Mouse (Mus musculus) liver, embryonic 14.5 days (tissue): ENCODE measurements around the gene Lhfpl3.

ENCODE experiments used
- CTCF ChIP-seq: IDR thresholded peaks from 2 replicates; pipeline ENCODE4 v1.5.1; 2016; ENCODE audit warnings: antibody characterized with exemption, low read depth, control low read depth
- EP300 ChIP-seq: IDR thresholded peaks from 2 replicates; pipeline ENCODE4 v1.6.1; 2016; ENCODE audit warnings: antibody characterized with exemption, low read depth

- TF ChIP-seq CTCF (peak; percentile 39), EP300 (no peak)
These were observed 408.6 kb downstream of the Lhfpl3 start for GRCm38 (mm10) chr5:23154439-23154838.
